Mouse (Mus musculus) c-Kit-positive CD71-positive TER-119-negative erythroid progenitor cells, embryonic 14.5 days (primary cell): ENCODE data around the gene Hk1.

Experiments
- DNase-seq: peaks from one replicate; pipeline ENCODE4 v3.0.0-alpha.2; 2013; ENCODE audit warnings: low read depth

Hk1 gene

DNA sequence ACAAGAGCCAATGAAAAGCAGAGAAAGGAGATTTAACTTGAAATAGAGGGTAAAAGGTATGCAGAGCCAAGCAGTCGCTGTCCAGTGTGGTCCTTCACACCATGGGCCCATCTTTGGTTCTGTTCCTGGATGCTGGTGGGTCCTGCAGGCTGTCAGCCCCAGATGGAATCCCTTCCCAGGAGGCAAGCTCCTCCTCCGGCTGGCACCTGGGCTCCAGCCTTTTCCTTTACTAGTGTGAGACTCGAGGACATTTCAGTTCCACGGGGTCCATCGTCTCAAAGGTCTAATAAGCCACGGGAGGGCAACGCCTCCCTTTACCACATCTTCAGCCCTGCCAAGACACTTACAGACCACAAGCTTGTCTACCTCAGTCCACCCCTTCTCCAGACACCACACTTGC is 60.6 kb downstream of the Hk1 start:
- DNase-seq: no peak

DNA sequence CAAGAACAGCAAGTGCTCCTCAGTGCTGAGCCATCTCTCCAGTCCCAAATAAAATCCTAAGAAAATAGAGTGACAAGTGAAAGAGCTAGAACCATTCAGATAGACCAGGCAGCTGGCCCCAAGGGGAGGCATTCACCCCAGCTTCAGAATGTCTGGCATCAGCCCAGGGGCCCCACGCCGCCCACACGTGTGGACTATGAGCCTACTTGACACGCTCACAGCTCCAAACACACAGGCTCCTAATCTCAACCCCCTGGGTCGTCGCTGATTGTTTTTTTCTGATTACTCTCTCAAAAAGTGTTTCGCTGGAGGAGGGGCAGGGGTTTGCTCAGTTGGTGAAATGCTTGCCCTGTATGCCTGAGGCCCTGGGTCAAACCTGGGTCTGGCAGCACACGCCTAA is 63.2 kb downstream of the Hk1 start:
- DNase-seq: no peak

DNA sequence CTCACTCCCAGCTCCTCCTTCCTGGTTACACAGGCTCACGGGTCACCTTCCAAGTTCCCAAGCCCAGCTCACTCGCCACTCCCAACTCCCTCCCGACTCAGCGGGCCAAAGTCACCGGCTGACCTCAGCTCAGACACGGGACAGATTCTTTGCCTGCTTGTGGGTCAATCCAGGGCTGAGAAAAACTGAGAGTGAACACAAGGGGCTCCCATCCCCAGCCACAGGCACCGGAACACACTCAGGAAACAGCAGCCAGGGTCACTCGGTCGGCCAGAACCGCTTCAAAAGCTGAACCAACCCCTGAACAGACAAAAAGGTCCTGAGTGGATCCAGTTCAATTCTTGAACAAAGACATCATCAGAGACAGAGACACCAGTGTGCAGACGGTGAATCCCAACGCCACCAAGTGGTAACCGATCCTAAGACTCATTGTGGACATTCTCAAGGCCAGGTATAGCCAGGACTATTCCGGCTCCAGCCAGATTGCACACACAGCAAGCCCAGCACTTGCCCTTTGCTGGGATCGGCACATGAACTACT is 65.8 kb downstream of the Hk1 start:
- no peak for DNase-seq

DNA sequence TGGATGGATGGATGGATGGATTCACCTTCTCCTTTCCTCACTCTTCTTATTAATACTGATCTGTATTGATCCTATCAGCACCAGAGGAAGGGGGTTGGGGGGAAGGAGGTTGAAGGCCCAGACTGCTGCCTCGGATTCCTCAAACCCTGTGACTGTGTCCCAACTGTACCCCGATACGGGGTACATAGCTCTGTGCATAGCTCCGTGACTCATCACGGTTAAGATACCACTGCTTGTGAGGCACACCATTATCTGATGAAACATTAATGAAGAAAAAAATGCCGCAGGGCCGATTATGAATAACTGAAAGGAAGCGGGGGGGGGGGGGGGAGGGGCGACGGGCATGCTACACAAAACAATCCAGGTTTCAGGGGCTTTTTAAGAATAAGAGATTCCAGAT is 66.6 kb downstream of the Hk1 start:
- no peak for DNase-seq

DNA sequence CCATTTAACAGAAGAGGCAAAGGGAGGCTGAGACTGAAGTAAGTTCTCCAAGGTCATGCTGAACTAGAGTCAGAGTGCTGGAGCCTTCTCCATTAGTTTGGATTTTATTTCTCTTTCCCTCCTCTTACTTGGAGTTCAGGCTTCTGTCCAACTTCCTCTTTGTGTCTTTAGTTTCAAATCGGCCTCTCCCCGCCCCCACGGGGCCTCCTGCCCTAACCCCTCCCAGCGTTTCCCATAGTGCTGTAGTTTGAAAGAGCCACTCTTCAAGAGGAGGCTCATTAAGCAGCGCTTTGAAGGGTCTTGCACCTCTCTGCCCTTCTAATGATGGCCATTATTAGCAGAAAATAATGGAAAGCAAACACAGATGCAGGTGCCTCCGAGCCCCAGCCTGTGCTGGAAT is 68.2 kb downstream of the Hk1 start:
- no peak for DNase-seq

DNA sequence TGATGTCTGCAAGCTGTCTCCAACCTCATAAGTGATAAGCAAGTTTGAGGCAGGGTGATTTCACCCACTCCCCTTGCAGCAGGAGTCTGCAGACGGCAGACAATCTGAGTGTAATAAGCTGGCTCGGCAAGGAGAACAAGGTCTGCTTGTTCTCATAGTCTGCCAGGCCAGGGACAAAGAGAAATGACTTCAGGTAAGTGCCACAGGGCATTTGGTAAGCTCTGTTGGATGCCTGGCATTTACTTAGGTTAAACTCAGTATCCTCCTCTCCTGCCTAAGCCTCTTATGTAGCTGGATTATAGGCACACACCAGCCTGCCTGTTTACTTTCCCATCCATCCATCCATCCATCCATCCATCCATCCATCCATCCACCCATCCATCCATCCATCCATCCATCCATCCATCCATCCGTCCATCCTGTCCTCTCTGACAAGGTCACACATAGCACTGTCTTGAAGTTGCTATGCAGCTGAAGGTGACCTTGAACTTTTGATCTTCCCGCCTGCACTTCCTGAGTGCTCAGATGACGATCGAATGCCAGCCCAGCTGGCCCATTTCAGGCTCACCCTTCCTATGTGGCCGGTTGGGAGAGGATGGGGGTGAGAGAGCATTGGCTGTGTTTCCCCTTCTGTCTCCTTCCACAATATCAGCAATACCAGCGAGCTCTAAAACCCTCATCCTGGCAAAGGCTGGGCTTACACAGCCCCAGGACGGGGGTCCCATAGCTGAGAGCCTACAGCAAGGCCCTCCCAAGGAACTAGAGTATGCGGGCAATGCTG is 69.3 kb downstream of the Hk1 start:
- DNase-seq: no peak

DNA sequence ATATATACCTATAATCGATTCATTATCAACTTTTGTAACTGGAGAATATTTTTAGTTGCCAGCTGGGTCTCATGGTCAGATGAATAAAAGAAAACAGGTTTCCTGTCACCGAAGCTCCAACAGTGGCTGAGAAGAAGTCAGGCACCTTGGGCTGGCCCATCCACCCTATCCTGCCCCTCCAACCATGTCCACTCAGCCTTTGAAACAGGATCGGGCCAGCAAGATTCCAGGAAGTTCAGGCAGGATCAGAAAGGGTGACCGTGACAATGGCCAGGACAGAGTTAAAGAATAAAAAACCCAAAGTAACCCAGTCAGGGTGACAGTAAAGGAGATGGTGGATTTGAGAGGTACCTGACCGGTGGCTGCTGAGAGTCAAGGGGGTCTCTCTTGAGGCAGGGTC is 70.1 kb downstream of the Hk1 start:
- DNase-seq: no peak

DNA sequence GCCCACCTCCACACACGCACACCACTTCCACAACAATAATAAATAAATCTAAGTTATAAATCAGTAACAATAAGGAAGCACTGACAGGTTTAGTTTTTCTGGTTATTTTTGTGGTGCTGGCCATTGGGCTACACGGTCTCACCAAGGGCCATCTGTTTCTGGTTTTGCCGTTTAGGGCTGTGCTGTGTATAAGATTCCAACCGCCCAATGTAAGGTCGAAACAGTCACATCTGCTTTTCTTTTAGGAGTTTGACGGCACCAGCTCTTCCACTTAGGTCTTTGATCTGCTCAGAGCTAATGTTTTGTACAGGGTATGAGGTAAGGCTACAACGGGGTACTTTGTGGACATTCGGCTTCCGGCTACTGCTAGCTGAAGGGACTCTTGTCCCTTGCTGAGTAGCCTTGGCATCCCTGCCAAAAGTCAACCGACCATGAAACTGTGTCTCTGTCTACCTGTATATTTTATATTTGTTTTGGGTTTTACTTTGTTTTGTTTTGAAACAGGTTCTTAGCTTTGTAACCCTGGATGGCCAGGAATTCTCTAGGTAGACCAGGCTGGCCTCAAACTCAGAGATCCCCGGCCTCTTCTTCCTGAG is 70.7 kb downstream of the Hk1 start:
- DNase-seq: no peak

DNA sequence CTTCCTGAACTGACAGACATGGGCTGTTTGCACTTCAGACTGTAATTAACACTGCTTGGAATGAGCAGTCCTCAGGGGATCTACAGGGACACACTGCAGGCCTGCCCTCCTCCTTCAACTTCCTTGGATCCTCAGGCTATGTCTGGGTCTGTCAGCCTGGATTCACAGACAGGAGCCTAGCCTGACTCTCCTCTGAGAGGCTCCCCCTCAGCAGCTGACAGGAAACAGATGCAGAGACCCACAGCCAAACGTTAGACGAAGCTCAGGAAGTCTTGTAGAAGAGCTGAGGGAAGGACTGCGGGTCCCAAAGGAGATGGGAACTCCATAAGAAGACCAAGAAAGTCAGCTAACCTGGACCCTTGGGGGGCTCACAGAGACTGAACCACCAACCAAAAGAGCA is 73.2 kb downstream of the Hk1 start:
- no peak for DNase-seq

DNA sequence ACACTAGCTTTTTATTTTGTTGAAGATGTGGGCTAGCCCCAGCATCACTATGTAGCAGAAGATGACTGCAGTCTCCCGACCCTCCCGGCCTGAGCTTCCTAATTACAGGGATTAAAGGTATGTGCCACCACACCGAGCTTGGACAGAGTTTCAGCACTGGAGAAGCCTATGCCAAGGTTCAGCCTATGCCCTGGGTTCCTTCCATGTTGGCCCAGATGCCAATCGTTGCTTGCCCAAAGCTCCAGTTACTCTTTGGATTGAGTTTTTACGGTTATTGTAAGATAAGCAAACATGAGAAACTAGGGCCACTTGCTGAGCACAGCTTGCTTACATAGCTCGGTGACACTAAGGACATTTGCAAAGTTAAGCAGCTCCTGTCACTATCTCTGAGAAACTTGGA is 74.6 kb downstream of the Hk1 start:
- no peak for DNase-seq

DNA sequence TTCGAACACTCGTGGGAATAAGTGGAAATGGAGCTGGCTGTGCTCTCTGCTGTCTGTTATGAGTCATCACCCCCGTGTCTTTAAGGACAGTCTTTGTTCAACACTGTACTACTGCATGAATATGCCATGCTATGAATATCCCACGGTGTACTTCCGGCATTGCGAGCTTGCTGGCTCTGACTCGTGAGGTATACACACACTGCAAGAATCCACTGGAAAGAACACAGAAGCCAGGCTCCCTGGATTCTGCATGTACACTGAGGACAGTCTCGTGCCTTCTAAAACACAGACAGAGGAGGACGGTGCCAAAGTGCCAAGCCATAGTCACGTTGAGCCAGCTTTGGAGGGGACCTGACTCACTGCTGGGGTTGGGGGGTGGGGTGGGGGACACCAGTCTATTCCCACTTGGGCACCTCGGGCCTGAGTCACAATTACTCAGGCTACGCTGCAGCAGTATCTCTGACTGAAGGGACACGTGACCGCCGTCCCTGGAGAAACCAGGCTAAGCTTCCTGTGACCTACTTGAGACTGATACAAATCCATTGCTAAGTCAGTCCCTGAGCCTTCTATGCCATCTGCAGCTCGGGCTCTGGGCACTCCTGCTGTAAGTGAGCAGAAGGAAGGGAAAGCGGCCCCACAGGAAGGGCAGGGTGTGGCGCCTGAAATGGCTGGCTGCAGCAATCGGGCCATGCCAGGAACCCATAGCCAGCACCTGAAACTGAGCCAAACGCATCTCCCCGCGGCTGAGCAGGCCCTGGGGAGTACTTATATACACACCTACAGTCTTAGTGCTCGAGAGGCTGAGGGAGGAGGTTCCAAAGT is 79.5 kb downstream of the Hk1 start:
- no peak for DNase-seq

DNA sequence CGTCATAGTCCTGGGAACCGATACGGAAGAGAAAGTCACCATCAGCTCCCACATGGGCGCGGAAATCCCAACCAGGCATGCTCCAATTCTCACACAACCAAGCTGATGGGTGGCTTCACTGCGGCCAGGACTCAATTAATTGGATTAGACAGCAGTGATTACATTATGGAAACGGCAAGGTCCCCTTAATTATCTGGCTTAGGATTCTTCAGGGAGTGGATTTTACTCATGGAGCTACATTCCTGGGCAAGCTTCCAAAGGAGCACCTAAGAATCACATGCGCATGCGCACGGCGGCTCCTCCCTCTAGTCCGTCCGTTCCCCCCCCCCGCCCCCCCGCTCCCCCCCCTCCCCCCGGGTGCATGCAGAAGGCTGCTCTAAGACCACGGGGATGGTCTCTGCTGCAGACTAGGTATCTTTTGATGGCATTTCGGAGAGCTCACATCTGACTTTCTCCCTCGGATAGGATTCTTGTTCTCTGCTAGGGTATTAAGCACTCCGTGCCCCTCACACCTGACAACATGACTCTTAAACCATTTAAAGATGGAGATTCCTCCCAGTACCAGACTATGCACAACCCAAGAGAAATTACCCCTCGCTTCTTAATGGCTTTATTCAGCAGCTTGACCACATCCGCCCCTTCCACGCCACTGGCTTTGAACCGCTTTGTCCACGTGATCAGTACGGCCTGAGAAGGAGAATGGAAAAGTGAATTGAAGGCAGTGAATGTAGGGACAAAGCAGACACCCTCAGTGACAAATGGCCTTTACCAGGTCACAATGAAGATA is 83.4 kb downstream of the Hk1 start:
- DNase-seq: no peak

DNA sequence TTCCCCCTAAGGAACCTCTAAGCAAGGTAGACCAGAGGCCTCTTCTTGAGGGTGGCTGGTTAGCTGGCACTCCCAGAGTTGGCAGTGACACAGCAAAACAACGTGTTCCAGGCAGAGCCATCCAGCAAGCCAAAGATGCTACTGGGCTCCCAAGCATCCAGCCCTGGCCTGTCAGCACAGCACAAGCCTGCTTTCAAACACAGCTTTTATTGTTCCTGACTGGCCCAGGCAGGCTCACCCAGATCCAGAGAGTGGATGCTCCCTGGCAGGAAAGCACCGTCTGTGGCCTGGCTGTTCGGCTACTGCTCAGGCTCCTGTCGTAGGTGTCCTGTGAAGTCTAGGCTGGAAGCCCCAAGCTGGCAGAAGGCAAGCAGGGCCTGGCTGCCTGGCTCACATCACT is 85.6 kb downstream of the Hk1 start:
- DNase-seq: no peak

DNA sequence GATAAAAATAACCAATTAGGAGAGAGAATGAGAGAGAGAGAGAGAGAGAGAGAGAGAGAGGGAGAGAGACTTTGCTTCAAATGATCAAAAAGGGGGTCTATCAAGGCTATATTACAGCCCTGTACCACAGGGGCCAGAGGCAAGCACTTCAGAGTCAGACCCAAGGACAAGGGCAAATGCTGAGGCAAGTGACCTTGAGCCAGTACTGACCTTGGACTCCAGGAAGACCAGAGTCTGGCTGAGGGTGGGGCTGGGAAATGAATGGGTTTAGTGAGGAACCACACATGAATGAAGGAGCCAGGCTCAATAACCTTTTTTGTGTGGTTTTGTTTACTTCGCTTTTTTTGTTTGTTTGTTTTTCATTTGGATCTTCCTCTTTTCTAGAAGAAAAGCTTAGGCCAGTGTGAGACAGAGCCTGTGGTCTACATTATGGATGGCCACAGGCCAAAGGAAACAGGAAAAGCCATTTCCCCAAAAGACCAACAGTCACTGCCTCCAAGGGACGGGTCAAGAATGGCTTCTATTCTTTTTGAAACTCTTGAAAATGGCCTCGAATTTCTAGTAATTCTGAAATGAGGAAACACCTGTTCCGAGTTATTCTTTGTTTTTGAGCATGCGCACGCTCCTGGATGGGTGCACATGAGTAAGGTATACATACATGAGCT is 92.1 kb downstream of the Hk1 start:
- no peak for DNase-seq

DNA sequence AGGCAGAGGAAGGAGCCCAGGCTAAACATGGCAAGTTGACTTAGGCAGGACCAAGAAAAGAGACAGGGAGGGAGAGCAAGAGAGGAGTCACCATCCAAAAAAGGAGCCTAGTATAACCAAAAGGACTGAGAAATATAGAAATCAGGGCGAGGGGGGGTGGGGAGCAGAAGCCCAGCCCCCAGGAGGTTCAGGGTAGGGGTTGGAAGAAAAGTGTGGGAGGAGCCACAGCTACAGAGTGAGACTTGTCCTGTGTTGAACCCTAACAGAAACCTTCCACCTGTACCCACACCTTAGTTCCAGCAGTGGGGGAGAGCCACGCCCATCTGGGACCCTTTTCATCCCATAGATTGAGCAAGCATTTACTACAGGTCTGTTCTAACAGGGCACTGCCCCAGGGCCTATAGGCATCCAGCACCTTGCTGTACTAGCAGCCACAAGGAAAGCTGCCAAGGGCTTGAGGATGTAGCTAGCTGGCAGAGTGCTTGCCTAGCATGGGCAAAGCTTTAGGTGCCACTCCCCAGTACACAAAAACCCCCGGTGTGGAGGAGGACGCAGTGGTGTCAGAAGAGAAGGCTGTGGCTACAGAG is 96.4 kb downstream of the Hk1 start:
- no peak for DNase-seq

DNA sequence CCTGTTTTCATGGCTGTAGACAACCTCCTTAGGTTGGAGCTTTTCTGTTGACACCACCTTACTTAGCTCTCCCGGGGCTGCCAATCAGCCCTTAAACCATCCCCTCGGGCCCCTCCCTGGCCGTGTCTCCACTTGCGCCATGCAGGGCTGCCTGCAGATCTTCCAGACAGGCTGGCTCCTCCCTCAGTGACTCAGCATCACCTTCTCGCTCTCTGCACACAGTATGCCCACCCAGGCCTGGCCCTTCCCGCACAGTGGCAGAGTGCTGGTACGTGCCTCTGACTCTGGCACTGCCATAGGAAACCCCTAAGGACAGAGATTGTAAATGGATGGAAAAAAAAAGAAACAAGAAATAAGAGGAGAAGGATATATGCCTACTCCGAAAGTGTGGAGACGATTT is 96.9 kb downstream of the Hk1 start:
- DNase-seq: no peak

DNA sequence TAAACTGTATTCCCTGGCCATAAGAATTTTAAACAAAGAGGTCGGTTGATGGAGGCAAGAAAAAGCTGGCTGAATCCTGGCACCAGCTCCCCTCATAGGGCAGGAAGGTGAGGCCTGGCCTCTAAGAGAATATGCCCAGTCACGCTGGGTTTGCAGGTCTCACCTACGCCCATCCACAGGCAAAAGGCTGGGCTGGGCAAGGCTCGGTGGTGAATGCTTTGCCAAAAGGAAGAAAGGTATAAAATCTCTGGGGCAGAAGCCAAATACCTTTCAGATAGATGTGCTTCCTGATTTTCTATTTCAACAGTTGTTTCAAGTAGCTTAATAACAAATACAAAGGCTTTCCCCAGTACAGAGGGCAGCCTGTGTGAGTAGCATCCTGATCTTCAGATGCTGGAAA is 100.0 kb downstream of the Hk1 start:
- no peak for DNase-seq

DNA sequence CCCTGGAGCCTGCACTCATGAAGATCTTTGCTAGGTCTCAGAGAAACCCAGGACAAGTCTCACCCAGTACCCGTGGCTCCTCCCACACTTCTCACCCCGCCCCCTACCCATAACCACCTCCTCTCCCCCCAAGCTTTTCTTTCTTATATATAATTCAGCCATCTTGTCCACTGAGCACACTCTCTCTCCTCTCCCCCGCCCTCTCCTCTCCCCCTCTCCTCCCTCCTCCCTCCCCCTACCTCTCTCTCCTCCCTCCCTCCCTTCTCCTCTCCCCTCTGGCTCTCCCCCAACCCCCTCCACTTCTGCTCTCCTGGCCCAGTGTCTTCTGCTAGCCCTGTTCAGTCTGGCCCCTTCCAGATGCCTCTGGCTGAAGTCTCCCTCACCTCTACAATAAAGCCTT is 100.6 kb downstream of the Hk1 start:
- no peak for DNase-seq

DNA sequence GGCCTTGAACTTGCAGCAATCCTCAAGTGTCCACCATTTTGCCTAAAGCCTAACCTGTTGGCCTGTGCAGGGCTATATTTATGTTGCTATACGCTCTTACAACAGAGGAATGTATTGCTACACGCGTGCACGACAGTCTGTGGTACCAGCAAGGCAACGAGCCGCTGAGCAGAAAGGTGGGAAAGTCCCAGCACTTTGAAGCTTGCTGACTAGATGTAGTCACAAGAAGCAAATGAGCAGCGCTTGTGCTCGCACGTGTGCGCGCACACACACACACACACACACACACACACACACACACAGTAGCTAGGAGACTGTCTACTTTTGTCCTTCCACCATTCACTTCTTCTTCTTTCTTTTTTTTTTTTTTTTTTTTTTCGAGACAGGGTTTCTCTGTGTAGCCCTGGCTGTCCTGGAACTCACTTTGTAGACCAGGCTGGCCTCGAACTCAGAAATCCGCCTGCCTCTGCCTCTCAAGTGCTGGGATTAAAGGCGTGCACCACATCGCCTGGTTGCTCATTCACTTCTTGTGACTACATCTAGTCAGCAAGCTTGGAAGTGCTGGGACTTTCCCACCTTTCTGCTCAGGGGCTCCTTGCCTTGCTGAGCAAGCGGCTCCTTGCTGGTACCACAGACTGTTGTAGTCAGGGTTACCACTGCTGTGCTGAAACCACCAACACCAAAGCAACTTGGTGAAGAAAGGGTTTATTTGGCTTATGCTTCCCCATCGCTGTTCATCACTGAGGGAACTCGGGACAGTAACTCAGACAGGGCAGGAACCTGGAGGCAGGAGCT is 102.0 kb downstream of the Hk1 start:
- DNase-seq: no peak

DNA sequence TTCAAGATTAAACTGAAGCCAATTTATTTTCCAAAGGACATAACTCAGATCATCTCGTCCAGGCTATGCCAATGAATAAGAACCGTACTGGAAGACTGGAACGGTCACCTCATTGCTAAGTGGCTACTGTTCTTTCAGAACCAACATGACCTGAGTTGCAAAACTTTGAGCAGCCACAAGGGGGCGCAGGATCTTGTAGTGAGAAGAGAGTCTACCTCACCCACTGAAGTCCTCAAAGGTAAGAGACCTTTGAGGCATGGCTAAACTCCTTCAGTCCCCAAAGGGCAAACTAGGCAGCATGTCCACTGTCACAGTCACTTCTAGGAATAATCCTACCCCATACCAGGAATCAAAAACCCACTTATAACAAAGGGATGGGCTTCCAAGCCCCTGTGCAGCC is 104.5 kb downstream of the Hk1 start:
- DNase-seq: peak; percentile 79
